Mouse (Mus musculus) testis, adult 2 months (tissue): Measurements from ENCODE around the gene Man2b2.

Experiments used
- CTCF ChIP-seq: fragments of 200-500 bp; IDR thresholded peaks from 2 replicates; pipeline ENCODE4 v1.5.1; 2012; ENCODE audit warnings: low read depth, mild to moderate bottlenecking, inconsistent platforms, low read length, moderate library complexity; ENCODE audit not compliant: control insufficient read depth, insufficient read depth, insufficient replicate concordance
- POLR2A ChIP-seq: fragments of 200-500 bp; IDR thresholded peaks from 2 replicates; pipeline ENCODE4 v1.6.1; 2012; ENCODE audit warnings: low read depth, mild to moderate bottlenecking, inconsistent platforms, low read length, moderate library complexity; ENCODE audit not compliant: control insufficient read depth

- no peak for TF ChIP-seq POLR2A
- no peak for TF ChIP-seq CTCF
Measured at GRCm38 (mm10) chr5:36777186-36777585, 53.3 kb downstream of the Man2b2 start.
